Mouse (Mus musculus): ENCODE data around the gene Myh11.
A peak's percentile ranks its signal among the peaks of the same experiment; 100 is the strongest.

Gene Myh11

GRCm38 (mm10) chr16:14265203-14265920 lies 25.8 kb downstream of the Myh11 start:
- DNase-seq (ENCODE audit: low spot score in 2 of 2) = no peak

GRCm38 (mm10) chr16:14264504-14264903 lies 26.7 kb downstream of the Myh11 start:
- no peak for DNase-seq (ENCODE audit: low spot score in 2 of 2)

DNA sequence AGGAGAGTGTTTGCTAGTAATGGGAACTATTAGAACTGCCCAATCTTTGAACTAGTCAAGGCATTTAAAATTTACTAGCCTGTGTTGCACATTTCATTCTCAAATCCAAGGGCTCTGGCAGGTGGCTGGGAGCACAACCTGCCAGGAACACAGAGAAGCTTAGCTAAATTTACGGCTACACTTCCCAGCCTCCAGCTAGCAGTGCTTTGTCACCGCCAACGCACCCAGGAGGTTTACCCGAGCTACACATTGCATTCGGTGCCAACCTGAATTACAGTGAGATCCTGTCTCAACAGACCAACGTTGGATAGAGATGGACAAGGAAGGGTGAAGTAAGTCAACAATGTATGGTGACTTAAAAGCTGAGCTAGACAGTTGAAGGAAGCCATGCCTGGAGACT lies 27.9 kb downstream of the Myh11 start:
- DNase-seq (ENCODE audit: low spot score in 2 of 2) = no peak

DNA sequence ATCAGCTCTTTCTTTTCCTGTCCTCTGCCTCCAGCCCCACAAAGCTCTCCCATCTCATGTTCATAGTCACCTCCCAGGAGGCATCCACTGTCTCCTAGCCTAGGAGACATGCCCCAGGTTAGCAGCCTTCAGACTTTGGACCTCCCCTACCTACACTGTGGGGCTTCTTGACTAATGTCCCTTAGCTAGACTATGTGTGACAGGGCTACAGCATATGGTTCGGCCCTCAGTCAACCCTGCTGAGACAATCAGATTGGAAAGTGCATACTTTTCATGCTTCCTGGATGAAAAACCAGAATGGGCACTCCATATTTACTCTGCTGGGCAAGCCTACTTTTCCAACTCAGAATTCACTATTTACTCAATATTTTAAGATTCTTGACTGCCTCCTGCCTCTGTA lies 28.8 kb downstream of the Myh11 start:
- DNase-seq (ENCODE audit: low spot score in 2 of 2) = no peak

GRCm38 (mm10) chr16:14258856-14259255 lies 32.3 kb downstream of the Myh11 start:
- DNase-seq (ENCODE audit: low spot score in 2 of 2) = no peak

DNA sequence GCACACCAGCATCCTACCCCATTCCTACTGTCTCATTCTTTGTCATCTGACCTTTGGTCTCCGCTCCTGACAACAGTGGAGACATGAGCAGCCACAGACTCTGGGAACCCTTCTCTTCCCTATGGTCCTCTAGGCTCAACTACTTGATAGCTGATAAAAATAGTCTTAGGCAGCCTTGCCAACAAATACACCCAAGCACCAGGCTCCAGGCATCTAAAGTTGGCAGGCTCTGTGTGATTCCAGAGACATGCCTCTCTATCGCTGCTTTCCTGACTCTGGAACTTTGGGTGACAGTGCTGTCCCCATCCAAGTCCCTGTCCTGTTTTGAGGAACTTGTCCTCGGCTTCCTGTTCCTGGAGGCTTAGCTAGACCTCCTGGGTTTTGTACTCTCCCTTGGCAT lies 37.6 kb downstream of the Myh11 start:
- no peak for DNase-seq (ENCODE audit: low spot score in 2 of 2)

- no peak for DNase-seq (ENCODE audit: low spot score in 2 of 2)
These were observed 38.3 kb downstream of the Myh11 start for GRCm38 (mm10) chr16:14252877-14253276.

DNA sequence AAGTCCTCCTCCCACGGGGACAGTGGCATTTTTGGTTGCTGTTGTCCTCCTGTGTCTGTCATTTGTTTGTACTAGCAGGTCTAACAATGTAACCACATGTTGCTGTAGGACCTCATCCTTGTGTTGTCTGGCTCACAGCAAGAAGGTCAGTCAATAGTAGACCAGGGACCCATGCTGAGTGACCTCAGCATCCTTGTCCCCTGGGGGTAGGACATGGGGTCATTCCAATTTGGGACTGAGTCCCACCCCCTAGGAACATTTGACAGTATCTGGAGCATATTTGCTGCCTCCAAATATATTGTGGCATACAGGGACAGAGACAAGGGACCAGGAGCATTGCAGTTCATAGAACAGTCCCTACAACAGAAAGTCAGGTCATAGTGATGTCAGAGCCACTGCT lies 41.3 kb downstream of the Myh11 start:
- DNase-seq (ENCODE audit: low spot score in 2 of 2) = no peak

GRCm38 (mm10) chr16:14242553-14242952 lies 48.6 kb downstream of the Myh11 start:
- no peak for DNase-seq (ENCODE audit: low spot score in 2 of 2)

DNA sequence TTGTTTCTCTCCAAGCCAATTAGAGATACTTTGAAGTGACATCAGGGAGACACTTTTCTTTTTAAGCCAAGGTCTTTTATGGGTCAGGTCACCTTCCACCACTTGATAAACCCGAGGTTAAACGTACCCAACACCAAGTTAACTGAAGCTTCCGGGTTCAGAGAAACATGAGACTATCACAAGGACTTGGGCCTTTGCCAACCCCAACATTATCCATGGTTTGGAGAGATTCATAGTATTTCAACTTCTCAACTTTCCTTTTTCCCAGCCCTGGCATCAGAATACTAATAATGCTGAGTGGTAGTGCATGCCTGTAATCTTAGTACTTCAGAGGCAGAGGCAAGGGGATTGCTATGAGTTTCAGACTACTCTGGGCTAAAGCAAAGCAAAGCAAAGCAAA lies 49.1 kb downstream of the Myh11 start:
- no peak for DNase-seq (ENCODE audit: low spot score in 2 of 2)

DNA sequence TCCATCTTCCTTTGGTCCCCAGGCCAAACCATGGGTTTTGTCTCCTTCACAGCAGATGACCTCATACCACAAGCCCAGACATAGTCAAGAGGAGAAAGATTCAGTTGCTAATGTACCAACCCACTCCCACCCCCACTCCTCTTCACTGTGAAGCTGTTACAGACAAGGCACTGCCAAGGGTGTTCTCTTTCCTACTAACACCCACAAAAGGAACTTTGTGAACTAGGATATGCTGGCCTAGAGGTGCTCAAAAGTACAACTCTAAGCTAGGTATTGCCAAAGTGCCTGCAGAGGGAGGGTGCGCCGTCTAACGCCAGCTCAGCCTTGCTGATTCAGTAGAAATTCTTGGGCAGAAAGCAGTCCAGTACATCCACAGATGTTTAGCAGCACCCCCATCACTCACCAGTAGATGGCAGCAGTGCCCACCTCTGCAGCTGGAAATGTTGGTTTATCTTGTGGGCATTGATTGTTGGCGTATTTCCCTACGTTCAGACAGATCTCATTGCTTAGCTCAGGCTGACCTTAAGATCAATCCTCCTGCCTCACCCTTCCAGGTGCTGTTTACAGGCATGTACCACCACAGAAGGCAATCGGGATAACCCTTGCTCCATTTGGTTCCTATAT lies 54.0 kb downstream of the Myh11 start:
- DNase-seq (ENCODE audit: low spot score in 2 of 2) = peak in 1 of 2 experiments; percentile 85

DNA sequence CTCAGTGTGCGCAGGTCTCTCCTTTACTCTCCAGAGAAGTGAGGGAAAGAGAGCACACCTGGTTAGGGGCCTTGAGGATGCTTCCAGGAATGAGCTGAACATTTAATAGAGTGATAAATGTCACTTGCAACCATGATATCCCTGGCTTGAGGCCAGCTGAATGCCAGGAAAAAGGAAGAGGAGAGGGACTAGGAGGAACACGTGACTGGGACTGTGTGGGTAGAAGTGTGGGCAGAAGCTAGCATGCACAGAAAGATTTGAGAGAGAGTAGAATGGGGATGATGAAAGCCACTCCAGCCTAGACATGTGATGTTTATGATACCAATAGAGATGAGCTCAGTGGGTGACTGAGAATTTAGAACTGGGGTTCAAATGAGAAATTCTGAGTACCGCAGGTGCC lies 76.0 kb downstream of the Myh11 start:
- peak in 1 of 2 experiments; percentile 27 for DNase-seq (ENCODE audit: low spot score in 2 of 2)

- DNase-seq (ENCODE audit: low spot score in 2 of 2) = no peak
These were observed 92.4 kb downstream of the Myh11 start for GRCm38 (mm10) chr16:14198798-14199197.

GRCm38 (mm10) chr16:14195427-14195826 lies 95.7 kb downstream of the Myh11 start:
- peak in 1 of 2 experiments; percentile 74 for DNase-seq (ENCODE audit: low spot score in 2 of 2)

DNA sequence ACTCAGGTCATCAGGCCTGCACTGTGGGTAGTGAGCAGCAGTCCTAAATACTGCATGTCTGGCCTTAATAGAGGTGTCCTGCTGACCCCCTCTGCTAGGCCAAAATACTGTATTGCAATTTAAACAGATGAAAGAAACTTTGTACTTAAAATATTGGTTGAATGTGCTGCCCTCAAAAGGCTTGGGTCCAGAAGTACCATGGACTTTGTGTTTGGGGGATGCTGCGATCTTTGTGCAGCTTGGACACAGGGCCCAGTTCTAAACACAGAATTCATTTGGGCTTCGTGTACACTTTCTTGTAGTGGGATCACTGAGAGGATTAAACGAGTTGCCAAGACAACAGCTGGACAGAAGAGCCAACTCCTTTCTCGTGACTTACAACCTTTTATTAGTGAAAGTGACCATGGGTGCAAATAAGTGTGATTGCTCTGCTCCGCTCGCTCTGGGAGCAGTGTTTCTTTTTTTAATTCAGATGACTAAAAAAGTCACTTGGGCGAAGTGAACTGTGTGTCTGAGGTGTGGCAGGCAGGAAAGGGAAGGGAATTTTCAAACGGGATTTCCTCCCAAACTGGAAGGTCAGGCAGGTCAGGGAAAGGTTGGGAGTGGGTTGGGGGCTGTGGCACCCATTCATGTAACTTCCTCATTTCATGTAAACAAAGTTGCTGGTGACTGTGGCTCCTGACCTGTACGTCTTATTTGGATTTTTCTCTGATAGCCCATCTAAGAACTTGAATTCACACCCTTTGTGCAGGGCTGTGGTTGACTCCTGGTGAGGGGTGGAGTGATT lies 96.8 kb downstream of the Myh11 start:
- no peak for DNase-seq (ENCODE audit: low spot score in 2 of 2)

DNA sequence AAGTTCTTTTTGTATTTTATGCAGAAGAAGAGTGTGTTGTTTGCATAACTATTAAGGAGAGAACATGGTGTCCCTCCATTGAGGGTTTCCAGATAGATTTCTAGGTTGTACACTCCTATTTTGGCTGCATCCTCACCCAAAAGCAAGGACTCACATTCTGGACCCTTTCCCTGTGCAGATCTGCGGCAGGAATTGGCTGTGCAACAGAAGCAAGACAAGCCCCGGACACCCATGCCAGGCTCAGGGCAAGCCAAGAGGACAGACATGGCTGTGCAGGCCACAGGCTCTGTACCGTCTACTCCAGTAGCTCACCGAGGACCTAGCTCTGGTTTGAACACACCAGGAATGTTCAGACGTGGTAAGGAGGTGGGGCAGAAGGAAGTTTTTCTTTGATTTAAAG lies 105.7 kb downstream of the Myh11 start:
- no peak for DNase-seq (ENCODE audit: low spot score in 2 of 2)

DNA sequence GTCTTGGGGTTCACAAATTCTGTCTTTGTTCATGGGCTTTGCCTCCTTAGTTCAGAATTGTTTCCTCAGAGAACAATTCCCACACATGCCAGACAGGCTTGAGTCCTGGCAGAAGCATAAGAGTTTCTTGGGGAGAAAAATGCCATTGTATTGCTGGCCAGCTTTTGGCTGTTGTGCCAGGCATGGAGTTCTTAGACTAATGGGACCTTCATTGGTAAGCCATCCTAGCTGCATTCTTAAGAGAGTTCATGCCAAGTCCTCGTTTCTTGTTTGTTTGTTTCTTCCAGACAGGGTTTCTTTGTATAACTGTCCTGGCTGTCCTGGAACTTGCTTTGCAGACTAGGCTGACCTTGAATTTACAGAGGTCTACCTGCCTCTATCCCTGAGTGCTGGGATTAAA lies 107.3 kb downstream of the Myh11 start:
- no peak for DNase-seq (ENCODE audit: low spot score in 2 of 2)

DNA sequence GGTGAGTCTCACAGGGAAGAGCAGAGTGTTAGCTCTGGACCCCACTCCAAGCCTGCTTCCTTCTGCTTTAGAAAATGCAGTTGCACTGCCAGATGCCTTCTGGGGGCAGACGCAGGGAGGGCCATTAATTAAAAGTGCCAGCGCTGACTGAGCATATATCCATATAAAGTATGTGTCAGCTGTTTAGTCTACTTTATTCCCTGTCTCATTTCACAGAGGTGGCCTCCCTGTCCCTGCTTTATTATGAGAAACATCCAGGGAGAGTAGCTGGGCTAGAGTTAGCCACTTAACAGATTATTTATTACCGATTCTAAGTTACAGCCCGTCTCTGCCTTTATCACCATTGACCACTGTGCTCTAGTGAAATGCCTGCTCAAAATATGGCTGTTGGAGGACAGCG lies 108.8 kb downstream of the Myh11 start:
- no peak for DNase-seq (ENCODE audit: low spot score in 2 of 2)

DNA sequence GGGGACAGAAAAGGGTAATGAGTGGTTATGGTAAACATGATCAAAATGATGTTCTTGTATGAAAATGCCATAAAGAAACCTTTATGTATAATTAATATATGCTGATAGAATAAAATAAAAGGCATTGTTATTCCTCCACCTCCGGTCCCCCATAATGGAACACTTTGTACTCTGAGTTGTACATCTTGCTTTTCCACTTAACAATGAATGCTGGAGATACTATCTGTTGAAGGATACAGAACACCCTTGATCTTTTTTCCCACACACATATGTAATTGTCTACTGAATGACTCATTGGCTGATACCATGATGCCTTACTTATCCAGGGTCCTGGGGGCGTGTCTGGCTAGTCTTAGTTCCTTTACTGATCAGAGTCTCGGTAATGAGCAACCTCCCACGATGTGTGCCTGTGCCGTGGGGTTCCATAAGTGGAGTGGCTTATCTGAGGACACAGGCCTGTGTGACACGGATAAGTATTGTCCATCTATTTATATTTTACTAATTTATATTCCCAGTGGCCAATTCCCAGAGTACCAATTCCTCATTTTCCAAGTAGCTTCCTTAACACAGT lies 110.9 kb downstream of the Myh11 start:
- no peak for DNase-seq (ENCODE audit: low spot score in 2 of 2)

DNA sequence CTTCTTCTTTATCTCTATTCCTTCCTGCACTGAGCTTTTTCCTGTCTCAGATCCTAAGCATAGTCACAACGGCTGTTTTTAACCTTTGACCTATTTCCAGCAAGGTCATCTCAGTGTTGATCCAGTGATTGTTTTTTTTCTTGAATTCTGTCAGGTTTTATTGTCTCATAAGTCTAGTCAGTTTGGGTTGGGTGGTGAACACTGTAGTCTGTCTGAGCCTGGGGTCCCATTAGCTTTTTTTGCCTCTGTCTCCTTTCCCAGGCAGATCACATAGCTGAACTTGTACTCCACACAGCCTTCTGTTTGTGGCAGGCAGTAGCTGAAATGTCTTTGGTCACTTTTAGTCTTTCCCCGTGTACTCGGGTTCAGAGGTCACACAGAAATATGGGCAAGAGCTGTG lies 113.1 kb downstream of the Myh11 start:
- DNase-seq (ENCODE audit: low spot score in 2 of 2) = no peak

GRCm38 (mm10) chr16:14169706-14170105 lies 121.5 kb downstream of the Myh11 start:
- DNase-seq (ENCODE audit: low spot score in 2 of 2) = no peak

- DNase-seq (ENCODE audit: low spot score in 2 of 2) = no peak
These were observed 124.7 kb downstream of the Myh11 start for GRCm38 (mm10) chr16:14166490-14166889.

GRCm38 (mm10) chr16:14163731-14164130 lies 127.4 kb downstream of the Myh11 start:
- no peak for DNase-seq (ENCODE audit: low spot score in 2 of 2)

Data from left cerebral cortex, adult 9 months (tissue).